Mouse (Mus musculus): ENCODE data around the gene Ogfod3. TPM values are rescaled to one million over a fixed set of nuclear protein-coding genes. Genes with fewer than 3 reads are reported as not detected.
A peak's percentile ranks its signal among the peaks of the same experiment; 100 is the strongest.

Ogfod3 gene
- polyA plus RNA-seq, 1 experiment from 2014 or later, result 31.3 TPM

DNA sequence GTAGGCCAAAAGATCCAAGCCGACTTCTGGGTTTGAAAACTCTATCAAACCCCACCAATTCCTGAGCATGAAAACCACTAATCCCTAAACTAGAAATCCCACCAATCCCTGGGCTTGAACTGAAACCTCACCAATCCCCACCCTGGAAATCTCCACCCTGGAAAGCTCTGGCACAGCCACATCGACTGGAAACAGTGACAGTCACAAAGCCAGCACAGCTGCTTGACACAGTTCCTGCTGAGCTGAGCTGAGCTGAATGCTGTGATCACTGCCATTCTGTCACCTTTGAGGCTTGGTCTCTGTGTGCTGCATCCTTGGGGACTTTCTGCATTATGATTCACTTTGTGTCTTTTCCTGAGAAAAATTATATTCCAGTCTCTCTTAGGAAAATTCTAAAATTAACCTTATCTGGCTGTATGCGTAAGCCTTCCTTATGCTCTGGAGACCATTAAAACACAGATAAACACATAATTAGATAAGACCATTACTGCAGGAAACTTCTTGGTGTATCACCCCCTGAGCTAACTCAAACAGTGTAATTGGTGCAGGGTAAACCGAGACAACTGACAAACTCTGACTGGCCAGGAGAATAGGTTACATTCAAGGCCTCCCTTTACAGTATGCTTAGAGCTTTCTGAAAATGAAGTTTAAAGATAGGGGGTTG is 27.2 kb upstream of the Ogfod3 start:
- no peak overlapping the region for H3K9ac ChIP-seq (ENCODE audit: low read depth, low read length)
- H3K36me3 ChIP-seq (ENCODE audit: control insufficient read depth, insufficient read depth, low read length), result peaks cover 5% of the 10 kb centered on the region
- no peaks in the 10 kb centered on the region for H3K9me3 ChIP-seq (ENCODE audit: control insufficient read depth, low read length)
- no peaks in the 10 kb centered on the region for H3K27me3 ChIP-seq (ENCODE audit: control insufficient read depth, insufficient read depth, low read length)
- peaks cover 16% of the 10 kb centered on the region for H3K4me1 ChIP-seq (ENCODE audit: control insufficient read depth, insufficient read depth, low read length)
- H3K27ac ChIP-seq (ENCODE audit: low read depth, low read length), result no peak overlapping the region
- 60% methylated on average over 4 of the region's 4 CpGs for WGBS
- ATAC-seq (ENCODE audit: low FRiP score, low TSS enrichment), result no peak
- no peak overlapping the region for H3K4me3 ChIP-seq (ENCODE audit: low read length)
- no peak overlapping the region for H3K4me2 ChIP-seq (replicated peaks; ENCODE audit: low read depth, low read length)

DNA sequence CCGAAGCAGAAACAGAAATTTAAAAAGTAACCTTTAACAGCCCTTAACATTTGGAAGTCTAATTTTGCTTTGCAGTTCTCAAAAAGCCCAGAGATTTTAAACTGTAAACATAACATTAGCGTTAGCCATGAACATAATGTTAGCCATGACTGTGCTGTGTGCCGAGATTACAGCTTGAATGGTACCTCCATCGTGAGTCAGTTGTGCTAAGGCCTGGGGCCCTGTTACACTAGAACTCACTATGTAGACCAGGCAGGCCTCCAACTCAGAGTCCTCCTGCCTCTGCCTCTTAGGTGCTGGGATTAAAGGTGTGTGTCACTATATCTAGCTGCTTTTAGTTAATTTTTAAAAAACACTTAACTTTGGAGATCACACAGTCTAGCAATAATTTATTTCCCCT is 26.7 kb upstream of the Ogfod3 start:
- H3K4me2 ChIP-seq (replicated peaks; ENCODE audit: low read depth, low read length), result no peak overlapping the region
- H3K4me1 ChIP-seq (ENCODE audit: control insufficient read depth, insufficient read depth, low read length), result peaks cover 14% of the 10 kb centered on the region
- ATAC-seq (ENCODE audit: low FRiP score, low TSS enrichment), result no peak
- H3K27me3 ChIP-seq (ENCODE audit: control insufficient read depth, insufficient read depth, low read length), result no peaks in the 10 kb centered on the region
- H3K9ac ChIP-seq (ENCODE audit: low read depth, low read length), result no peak overlapping the region
- no peaks in the 10 kb centered on the region for H3K9me3 ChIP-seq (ENCODE audit: control insufficient read depth, low read length)
- peaks cover 9% of the 10 kb centered on the region for H3K36me3 ChIP-seq (ENCODE audit: control insufficient read depth, insufficient read depth, low read length)
- no peak overlapping the region for H3K4me3 ChIP-seq (ENCODE audit: low read length)
- WGBS, result 84% methylated on average over 4 of the region's 4 CpGs
- no peak overlapping the region for H3K27ac ChIP-seq (ENCODE audit: low read depth, low read length)

DNA sequence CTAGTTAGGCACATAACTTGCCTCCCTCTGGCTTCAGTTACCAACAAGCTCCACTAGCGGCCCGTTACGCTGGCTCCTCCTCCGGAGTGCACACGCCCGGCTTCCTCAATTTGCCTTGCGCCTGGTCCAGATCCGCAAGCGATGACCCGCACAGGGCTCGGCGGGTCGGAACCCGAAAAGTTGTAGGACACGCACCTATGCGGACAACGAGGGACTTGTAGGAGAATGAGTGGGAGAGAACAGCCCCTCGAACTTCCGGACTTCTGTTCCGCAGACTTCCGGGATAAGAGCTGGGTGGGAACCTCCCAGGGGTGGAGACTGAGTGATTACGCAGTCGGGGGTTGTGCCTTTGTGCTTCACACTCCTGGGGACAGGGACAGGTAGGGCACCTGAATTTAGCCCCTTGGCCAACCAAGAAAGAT is 24.5 kb upstream of the Ogfod3 start, which contains the start of gene Cybc1:
TSS of gene Cybc1 (minus strand) at position 305 of the 422 bp plus-strand sequence.
- Histone ChIP-seq H3K4me2 (replicated peaks; ENCODE audit: low read depth, low read length) (peak within 1 kb of the TSS; percentile 77), H3K27ac (ENCODE audit: low read depth, low read length) (peak within 1 kb of the TSS; percentile 60), H3K9me3 (ENCODE audit: control insufficient read depth, low read length) (no peaks in the 10 kb centered on the region), H3K36me3 (ENCODE audit: control insufficient read depth, insufficient read depth, low read length) (peaks cover 30% of the 10 kb centered on the region), H3K4me3 (ENCODE audit: low read length) (peak within 1 kb of the TSS; percentile 62), H3K4me1 (ENCODE audit: control insufficient read depth, insufficient read depth, low read length) (peaks cover 9% of the 10 kb centered on the region), H3K9ac (ENCODE audit: low read depth, low read length) (peak within 1 kb of the TSS; percentile 68), H3K27me3 (ENCODE audit: control insufficient read depth, insufficient read depth, low read length) (no peaks in the 10 kb centered on the region)
- 0% methylated on average over 23 of the region's 23 CpGs for WGBS
- ATAC-seq (ENCODE audit: low FRiP score, low TSS enrichment), result peak; percentile 94

DNA sequence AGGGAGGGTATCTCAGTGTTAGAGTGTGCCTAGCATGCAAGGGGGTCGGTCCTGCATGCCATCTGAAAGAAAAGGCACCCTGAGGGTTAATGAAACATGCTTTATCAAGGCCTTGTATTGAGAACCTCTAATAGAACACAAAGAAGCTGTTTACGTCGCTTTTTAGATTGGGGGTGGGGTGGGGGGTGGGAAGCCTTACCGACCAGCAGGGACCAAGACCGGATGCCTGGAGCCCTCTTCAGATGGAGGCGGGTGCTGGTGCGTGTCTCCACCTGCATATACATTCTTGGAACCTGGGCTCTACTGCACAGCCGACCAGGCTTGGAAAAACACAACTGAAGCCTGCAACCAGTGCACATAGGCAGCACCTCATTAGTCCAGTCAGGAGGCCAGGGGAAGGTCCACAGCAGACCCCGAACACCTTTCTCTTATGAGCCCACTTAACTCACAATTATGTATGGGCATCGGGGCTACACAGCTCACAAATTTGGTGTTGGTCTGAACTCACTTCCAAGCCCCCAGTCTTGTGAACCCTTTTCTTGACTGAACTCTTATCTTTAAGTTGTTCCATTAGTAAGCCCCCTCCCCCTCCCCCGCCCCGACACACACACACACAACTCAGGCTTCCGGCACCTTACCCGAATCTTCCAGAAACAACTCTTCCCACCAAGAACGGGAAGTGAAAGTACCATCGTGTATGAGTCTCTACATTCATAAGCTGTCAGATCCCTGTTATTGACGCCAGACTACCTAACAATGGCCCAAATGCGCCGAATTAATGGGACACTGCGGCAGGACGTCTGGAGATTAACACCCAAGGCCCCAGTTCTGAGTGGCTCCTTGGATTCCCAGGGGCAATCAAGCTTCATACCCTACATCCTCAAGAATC is 23.9 kb upstream of the Ogfod3 start:
- 21% methylated on average over 21 of the region's 21 CpGs for WGBS
- no peak for ATAC-seq (ENCODE audit: low FRiP score, low TSS enrichment)
- H3K27ac ChIP-seq (ENCODE audit: low read depth, low read length), result peak overlapping the region; percentile 60
- no peaks in the 10 kb centered on the region for H3K27me3 ChIP-seq (ENCODE audit: control insufficient read depth, insufficient read depth, low read length)
- H3K9ac ChIP-seq (ENCODE audit: low read depth, low read length), result peak overlapping the region; percentile 68
- H3K4me2 ChIP-seq (replicated peaks; ENCODE audit: low read depth, low read length), result peak overlapping the region; percentile 77
- H3K9me3 ChIP-seq (ENCODE audit: control insufficient read depth, low read length), result no peaks in the 10 kb centered on the region
- peak overlapping the region; percentile 62 for H3K4me3 ChIP-seq (ENCODE audit: low read length)
- H3K36me3 ChIP-seq (ENCODE audit: control insufficient read depth, insufficient read depth, low read length), result peaks cover 36% of the 10 kb centered on the region
- H3K4me1 ChIP-seq (ENCODE audit: control insufficient read depth, insufficient read depth, low read length), result peaks cover 9% of the 10 kb centered on the region

DNA sequence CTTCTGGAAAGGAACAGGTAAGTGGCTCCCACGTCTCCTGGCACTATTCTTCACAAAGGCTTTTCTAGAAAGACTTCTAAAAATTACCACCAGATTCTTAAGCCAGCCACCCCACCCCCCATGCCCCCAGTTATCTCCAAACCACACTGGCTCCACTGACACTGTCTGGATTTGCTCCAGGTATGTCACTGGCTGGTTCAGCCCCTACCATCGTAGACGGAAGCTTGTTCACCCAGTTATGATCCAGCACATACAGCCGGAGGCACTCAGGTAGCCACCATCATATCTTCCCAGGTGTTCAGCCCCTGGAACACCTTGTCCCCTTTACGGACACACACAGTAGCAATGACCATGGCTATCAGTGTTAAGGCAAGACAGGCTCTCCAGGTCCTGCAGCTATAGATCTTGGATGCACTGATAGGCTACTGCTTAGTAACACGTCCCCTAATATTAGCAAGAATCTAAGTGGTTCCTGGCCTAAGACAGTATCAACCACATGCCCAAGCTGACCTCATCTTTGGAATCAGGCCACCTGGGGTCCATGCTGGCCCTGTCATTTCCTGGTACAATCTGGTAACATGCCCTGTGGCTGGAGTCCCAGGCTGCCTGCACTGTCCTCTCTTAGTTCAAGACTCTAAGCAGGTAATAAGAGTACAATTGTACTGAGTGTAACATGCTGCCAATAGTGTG is 17.0 kb upstream of the Ogfod3 start:
- Histone ChIP-seq H3K27ac (ENCODE audit: low read depth, low read length) (no peak overlapping the region), H3K4me3 (ENCODE audit: low read length) (no peak overlapping the region), H3K36me3 (ENCODE audit: control insufficient read depth, insufficient read depth, low read length) (peaks cover 75% of the 10 kb centered on the region), H3K4me1 (ENCODE audit: control insufficient read depth, insufficient read depth, low read length) (no peaks in the 10 kb centered on the region), H3K27me3 (ENCODE audit: control insufficient read depth, insufficient read depth, low read length) (no peaks in the 10 kb centered on the region), H3K4me2 (replicated peaks; ENCODE audit: low read depth, low read length) (no peak overlapping the region), H3K9ac (ENCODE audit: low read depth, low read length) (no peak overlapping the region), H3K9me3 (ENCODE audit: control insufficient read depth, low read length) (no peaks in the 10 kb centered on the region)
- no peak for ATAC-seq (ENCODE audit: low FRiP score, low TSS enrichment)
- 93% methylated on average over 6 of the region's 6 CpGs for WGBS

DNA sequence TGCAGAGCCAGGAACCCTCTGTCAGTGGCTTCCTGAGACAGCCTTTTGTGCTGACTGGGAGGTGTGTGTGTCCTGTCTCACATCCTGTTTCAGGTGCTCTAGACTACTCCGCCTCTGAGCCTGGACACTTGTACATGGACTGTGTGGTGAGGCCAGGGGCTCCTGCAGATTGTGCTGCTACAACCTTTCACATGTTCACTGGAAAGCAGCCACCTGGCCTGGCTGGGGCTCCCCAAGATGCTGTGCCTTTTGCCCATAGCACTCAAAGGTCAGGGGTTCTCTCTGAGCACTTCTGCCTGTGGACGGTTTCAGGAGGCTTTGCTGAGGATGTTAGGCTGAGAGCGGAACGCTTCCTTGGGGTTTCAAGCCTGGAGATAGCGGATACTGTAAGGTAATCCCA is 16.3 kb upstream of the Ogfod3 start:
- no peaks in the 10 kb centered on the region for H3K27me3 ChIP-seq (ENCODE audit: control insufficient read depth, insufficient read depth, low read length)

DNA sequence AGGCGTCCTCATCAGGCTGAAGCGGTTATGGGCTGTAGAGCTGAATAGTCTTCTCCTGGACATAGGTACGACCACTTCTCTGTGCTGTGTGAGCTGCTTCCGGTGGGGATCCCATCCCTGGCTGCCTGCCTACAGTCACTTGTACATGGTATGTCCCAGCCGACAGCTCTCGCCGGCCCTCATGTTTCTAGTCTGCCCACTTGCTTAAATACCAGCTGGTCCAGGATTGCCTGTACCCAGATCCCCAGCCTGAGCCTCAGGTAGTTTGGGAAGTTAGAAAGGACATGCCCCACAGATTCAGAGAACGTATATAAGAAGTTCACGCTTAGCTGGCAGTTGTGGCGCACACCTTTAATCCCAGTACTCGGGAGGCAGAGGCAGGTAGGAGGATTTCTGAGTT is 15.3 kb upstream of the Ogfod3 start:
- no peak overlapping the region for H3K9ac ChIP-seq (ENCODE audit: low read depth, low read length)
- no peak overlapping the region for H3K4me3 ChIP-seq (ENCODE audit: low read length)
- no peaks in the 10 kb centered on the region for H3K27me3 ChIP-seq (ENCODE audit: control insufficient read depth, insufficient read depth, low read length)
- H3K4me2 ChIP-seq (replicated peaks; ENCODE audit: low read depth, low read length), result no peak overlapping the region
- no peak overlapping the region for H3K27ac ChIP-seq (ENCODE audit: low read depth, low read length)
- H3K9me3 ChIP-seq (ENCODE audit: control insufficient read depth, low read length), result no peaks in the 10 kb centered on the region
- H3K36me3 ChIP-seq (ENCODE audit: control insufficient read depth, insufficient read depth, low read length), result peaks cover 61% of the 10 kb centered on the region
- no peaks in the 10 kb centered on the region for H3K4me1 ChIP-seq (ENCODE audit: control insufficient read depth, insufficient read depth, low read length)
- WGBS, result 91% methylated on average over 11 of the region's 11 CpGs
- ATAC-seq (ENCODE audit: low FRiP score, low TSS enrichment), result no peak

More for the DNA sequence above, 16.3 kb upstream of the Ogfod3 start:
- 87% methylated on average over 5 of the region's 5 CpGs for WGBS
- Histone ChIP-seq H3K4me2 (replicated peaks; ENCODE audit: low read depth, low read length) (no peak overlapping the region), H3K4me3 (ENCODE audit: low read length) (no peak overlapping the region), H3K27ac (ENCODE audit: low read depth, low read length) (no peak overlapping the region), H3K9me3 (ENCODE audit: control insufficient read depth, low read length) (no peaks in the 10 kb centered on the region), H3K9ac (ENCODE audit: low read depth, low read length) (no peak overlapping the region), H3K4me1 (ENCODE audit: control insufficient read depth, insufficient read depth, low read length) (no peaks in the 10 kb centered on the region), H3K36me3 (ENCODE audit: control insufficient read depth, insufficient read depth, low read length) (peaks cover 71% of the 10 kb centered on the region)
- ATAC-seq (ENCODE audit: low FRiP score, low TSS enrichment), result no peak

DNA sequence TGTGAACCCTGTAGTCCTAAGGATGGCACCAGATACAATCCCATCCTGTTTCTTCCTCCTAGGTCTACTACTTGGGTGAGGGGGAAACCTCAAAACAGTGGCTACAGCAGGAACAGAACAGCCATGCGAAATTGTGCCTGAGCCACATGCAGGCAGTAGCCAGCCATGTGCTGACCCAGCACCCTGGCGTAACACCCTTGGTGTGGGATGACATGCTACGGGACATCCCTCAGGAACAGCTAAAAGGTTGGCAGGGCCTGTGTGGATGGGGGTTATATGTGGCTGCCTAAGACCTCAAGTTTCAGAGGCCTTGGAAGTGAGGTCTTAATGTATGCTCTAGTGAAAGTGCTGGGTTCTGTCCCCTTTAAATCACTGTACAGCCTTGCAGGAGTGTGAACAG is 12.3 kb upstream of the Ogfod3 start:
- Histone ChIP-seq H3K4me2 (replicated peaks; ENCODE audit: low read depth, low read length) (no peak overlapping the region), H3K9me3 (ENCODE audit: control insufficient read depth, low read length) (no peaks in the 10 kb centered on the region), H3K27ac (ENCODE audit: low read depth, low read length) (no peak overlapping the region), H3K4me1 (ENCODE audit: control insufficient read depth, insufficient read depth, low read length) (no peaks in the 10 kb centered on the region), H3K27me3 (ENCODE audit: control insufficient read depth, insufficient read depth, low read length) (no peaks in the 10 kb centered on the region), H3K9ac (ENCODE audit: low read depth, low read length) (no peak overlapping the region), H3K4me3 (ENCODE audit: low read length) (no peak overlapping the region), H3K36me3 (ENCODE audit: control insufficient read depth, insufficient read depth, low read length) (peaks cover 34% of the 10 kb centered on the region)
- 91% methylated on average over 3 of the region's 3 CpGs for WGBS
- ATAC-seq (ENCODE audit: low FRiP score, low TSS enrichment), result no peak
